Mouse (Mus musculus) testis, adult 2 months (tissue): ENCODE measurements around the gene Rnf43. TPM values are rescaled to one million over a fixed set of nuclear protein-coding genes. Genes with fewer than 3 reads are reported as not detected.

Experiments used
- H3K27ac ChIP-seq: fragments of 200-500 bp; 2 replicates; pipeline ENCODE4 v1.5.1; 2012; ENCODE audit warnings: low read depth, low read length; ENCODE audit not compliant: control insufficient read depth, insufficient read depth
- H3K27me3 ChIP-seq: fragments of 200-500 bp; 2 replicates; pipeline ENCODE4 v1.6.1; 2012; ENCODE audit warnings: mild to moderate bottlenecking, low read length, moderate library complexity; ENCODE audit not compliant: control insufficient read depth, insufficient read depth
- H3K36me3 ChIP-seq: fragments of 200-500 bp; 2 replicates; pipeline ENCODE4 v1.6.1; 2012; ENCODE audit warnings: mild to moderate bottlenecking, low read length; ENCODE audit not compliant: control insufficient read depth, insufficient read depth
- H3K4me1 ChIP-seq: fragments of 200-500 bp; 2 replicates; pipeline ENCODE4 v1.6.1; 2012; ENCODE audit warnings: low read length; ENCODE audit not compliant: control insufficient read depth, insufficient read depth
- H3K4me3 ChIP-seq: fragments of 200-500 bp; 2 replicates; pipeline ENCODE4 v1.5.1; 2012; ENCODE audit warnings: low read depth, mild to moderate bottlenecking, low read length, moderate library complexity, mixed read lengths; ENCODE audit not compliant: control insufficient read depth
- CTCF ChIP-seq: fragments of 200-500 bp; IDR thresholded peaks from 2 replicates; pipeline ENCODE4 v1.5.1; 2012; ENCODE audit warnings: low read depth, mild to moderate bottlenecking, inconsistent platforms, low read length, moderate library complexity; ENCODE audit not compliant: control insufficient read depth, insufficient read depth, insufficient replicate concordance
- POLR2A ChIP-seq: fragments of 200-500 bp; IDR thresholded peaks from 2 replicates; pipeline ENCODE4 v1.6.1; 2012; ENCODE audit warnings: low read depth, mild to moderate bottlenecking, inconsistent platforms, low read length, moderate library complexity; ENCODE audit not compliant: control insufficient read depth
- polyA plus RNA-seq: library from polyadenylated mRNA; depleted of rRNA; stranded (reverse); fragments of >200 nt; gene quantifications from 2 replicates; pipeline ENCODE4 v1.2.3, GENCODE M21; 2012

Rnf43 gene
- polyA plus RNA-seq, 1 experiment = 2.3 TPM

DNA sequence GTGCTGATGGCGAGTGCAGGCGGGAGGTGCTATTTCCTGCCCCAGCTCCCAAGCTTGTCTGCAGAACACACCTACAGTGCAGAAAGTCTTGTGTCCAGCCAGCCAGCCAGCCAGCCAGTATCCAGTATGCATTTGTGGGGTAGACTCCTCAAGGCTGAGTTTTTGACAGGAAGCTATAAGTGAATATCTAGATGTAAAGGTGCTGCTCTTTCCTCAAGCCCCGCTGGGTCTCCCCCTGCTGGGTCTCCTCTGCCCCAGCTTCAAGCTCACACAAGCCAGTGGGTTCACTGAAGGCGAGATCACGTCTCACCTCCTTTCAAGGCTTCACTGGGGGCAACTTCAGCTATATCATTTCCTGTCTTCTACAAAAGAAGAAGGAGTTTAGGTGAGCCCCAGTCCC is 71.8 kb downstream of the Rnf43 start:
- Histone ChIP-seq H3K4me3 (no peak overlapping the region), H3K4me1 (peaks cover 7% of the 10 kb centered on the region; the same call in 1 of the 2 replicates), H3K36me3 (no peaks in the 10 kb centered on the region), H3K27me3 (no peaks in the 10 kb centered on the region), H3K27ac (no peak overlapping the region)
- TF ChIP-seq CTCF = no peak
- no peak for TF ChIP-seq POLR2A

DNA sequence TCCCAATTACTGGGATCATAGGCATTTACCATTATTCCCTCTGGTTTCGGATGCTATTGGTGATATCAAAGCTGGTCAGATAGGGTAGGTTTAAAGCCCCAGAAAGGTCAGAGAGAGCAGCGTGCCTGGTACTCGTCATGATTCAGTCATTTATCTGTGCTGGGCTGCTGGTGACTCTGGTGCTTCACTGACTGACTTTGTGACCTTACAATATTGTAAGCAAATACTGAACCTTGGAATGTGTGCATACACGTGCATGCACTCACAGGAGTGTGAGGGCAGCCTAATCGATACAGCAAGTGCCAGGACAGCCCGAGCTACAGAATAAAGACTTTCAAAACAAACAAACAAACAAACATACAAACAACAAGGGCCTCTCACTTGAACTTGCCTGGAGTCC is 73.2 kb downstream of the Rnf43 start:
- Histone ChIP-seq H3K4me1 (peaks cover 7% of the 10 kb centered on the region; the same call in 1 of the 2 replicates), H3K27ac (no peak overlapping the region), H3K36me3 (no peaks in the 10 kb centered on the region), H3K4me3 (no peak overlapping the region), H3K27me3 (no peaks in the 10 kb centered on the region)
- TF ChIP-seq CTCF = no peak
- no peak for TF ChIP-seq POLR2A

DNA sequence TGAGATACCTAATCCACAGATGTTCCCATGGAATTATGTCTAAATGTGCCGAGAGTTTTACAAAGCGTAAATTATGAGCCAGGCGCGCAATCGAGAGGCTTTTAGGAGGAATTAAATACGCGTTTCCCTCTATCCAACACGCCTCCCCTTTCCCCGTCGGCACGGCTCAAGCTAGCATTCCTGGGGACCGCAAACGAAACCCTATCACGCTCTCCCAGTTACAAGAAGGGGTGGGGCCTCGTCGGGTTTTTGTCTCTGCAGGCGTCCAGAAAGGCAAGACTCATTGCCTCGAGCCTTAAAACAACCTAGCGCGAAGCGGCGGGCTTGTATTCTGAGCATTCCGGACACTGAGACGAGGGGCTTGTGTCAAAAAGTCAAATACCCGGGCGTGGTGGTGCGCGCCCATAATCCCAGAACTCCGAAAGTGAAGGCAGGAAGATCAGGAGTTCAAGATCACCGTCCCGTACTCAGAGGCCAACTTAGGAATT is 74.2 kb downstream of the Rnf43 start:
- TF ChIP-seq POLR2A (no peak), CTCF (no peak)

DNA sequence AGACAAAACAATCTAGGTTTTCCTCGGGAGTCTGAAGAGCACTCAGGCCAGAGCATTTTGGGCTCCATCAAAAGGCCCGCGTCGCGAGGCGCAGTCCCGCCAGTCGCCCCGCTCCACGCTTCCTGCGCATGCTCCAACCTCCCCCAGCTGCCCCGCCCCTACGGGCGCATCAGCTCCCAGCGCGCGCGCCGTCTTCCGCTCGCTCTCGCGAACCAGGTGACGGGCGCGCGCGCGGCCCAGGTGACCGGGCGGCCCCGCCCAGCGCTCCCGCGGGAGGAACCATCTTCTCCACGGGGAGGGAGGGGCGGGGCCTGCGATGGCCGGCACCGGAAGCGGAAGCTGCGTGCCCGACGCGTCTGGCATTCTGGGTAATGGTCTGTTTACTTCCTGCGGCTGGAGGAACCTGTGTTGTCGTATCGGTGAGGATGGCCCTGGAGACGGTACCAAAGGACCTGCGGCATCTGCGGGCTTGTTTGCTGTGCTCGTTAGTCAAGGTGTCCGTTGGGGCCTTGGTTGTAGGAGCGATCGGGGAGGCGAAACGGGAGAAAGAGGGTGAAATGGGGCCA is 74.7 kb downstream of the Rnf43 start, which contains the start of gene Supt4a:
Gene Supt4a (plus strand): TSS at position 378 of the 566 bp plus-strand sequence.
- peak within 1 kb of the TSS; percentile 86 for H3K27ac ChIP-seq
- H3K4me1 ChIP-seq = peaks cover 2% of the 10 kb centered on the region; the same call in 1 of the 2 replicates
- TF ChIP-seq CTCF (no peak), POLR2A (peak; percentile 93)
- no peaks in the 10 kb centered on the region for H3K36me3 ChIP-seq
- peak within 1 kb of the TSS; percentile 96 for H3K4me3 ChIP-seq
- H3K27me3 ChIP-seq = no peaks in the 10 kb centered on the region

More for the DNA sequence above, 74.2 kb downstream of the Rnf43 start:
- peak overlapping the region; percentile 96 for H3K4me3 ChIP-seq
- H3K27me3 ChIP-seq = no peaks in the 10 kb centered on the region
- H3K4me1 ChIP-seq = peaks cover 2% of the 10 kb centered on the region; the same call in 1 of the 2 replicates
- no peaks in the 10 kb centered on the region for H3K36me3 ChIP-seq
- H3K27ac ChIP-seq = peak overlapping the region; percentile 69

DNA sequence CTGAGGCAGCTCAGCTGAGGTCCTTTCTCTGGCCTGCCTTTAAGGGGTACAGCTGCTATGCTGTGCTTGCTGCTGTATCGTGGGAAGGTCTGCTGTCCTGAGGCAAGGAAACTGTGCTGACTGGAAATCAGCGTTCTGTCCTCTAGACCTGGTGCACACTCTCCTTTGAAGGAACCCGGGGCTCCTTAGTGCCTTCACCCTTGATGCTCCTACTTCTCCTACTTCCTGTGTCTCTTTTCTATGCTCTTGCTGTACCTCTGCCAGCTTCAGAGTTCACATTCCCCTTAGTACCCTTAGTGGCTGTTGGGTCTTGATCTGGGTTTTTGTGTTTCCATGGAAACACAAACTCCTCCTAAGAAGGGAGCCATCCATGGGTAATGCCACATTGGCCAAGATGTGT is 81.2 kb downstream of the Rnf43 start:
- Histone ChIP-seq H3K4me1 (peaks cover 6% of the 10 kb centered on the region; the same call in 1 of the 2 replicates), H3K27me3 (no peaks in the 10 kb centered on the region), H3K27ac (no peak overlapping the region), H3K36me3 (no peaks in the 10 kb centered on the region), H3K4me3 (no peak overlapping the region)
- no peak for TF ChIP-seq CTCF
- no peak for TF ChIP-seq POLR2A

DNA sequence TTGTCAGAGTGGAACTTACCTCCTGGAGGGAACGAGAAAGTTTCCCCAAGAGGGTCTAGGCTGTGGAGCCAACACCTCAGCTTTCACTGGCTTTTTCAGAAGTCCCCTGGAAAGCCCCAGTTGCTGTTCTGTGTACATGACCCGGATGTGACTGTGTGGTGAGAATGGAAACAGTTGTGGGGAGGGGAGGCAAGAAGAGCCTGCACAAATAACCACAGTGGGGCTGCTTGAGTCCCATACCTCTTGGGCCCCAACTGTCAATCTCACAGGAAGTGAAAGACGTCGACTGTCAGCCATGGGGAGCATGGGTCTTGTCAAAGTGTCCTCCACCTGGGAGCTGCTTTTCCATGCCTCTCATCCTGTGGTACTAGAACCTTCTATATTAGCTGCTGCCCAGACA is 82.4 kb downstream of the Rnf43 start:
- TF ChIP-seq POLR2A = no peak
- no peak for TF ChIP-seq CTCF
- no peak overlapping the region for H3K4me3 ChIP-seq
- H3K4me1 ChIP-seq = peaks cover 12% of the 10 kb centered on the region
- H3K27ac ChIP-seq = no peak overlapping the region
- H3K36me3 ChIP-seq = no peaks in the 10 kb centered on the region
- H3K27me3 ChIP-seq = no peaks in the 10 kb centered on the region

DNA sequence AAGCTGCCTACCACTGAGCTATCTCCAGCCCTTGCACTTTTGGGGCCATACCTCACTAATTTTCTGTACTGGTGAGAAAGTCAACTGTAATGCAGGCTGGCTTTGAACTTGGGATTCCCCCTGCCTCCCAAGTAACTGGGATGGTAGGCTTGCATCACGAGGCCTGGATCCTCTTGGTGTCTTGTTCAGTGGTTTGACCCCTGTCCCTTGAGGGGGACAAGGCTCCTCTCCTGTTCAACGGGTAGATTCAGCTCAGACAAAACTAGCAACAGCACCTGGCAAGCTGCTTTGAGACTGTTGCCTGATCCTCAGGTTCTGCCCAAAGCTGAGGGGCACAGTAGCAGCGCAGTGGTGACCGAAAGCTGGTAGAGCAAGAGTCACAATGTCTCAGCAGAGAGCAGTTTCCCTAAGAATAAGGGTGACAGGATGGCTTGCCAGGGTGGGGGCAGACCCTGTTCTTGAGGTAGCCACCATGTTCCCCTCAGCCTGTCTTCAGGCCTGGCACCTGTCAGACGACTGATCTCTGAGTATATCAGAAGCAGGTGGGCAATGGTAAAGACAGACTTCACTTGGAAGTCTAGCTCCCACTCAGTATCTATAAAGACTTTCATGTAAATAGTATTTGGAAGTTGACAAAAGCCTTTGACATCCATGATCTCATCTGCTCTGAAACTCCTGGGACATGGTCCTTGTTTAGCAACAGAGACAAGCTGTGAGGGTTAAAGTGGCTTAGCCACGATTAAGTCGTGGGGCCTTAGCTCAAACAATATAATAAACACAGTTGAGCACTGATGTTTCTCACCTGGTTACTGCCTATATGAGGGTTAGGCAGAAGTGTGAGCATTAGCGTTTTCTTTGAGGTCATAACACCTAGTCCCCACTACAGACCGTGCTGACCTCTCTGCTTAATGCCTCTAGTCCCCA is 83.4 kb downstream of the Rnf43 start:
- Histone ChIP-seq H3K27me3 (no peaks in the 10 kb centered on the region), H3K36me3 (no peaks in the 10 kb centered on the region), H3K4me1 (peaks cover 14% of the 10 kb centered on the region), H3K27ac (no peak overlapping the region), H3K4me3 (no peak overlapping the region)
- TF ChIP-seq POLR2A (no peak), CTCF (no peak)
